Mouse (Mus musculus) forebrain, embryonic 16.5 days (tissue): Measurements from ENCODE around the gene Nanos2. TPM values are rescaled to one million over a fixed set of nuclear protein-coding genes. Genes with fewer than 3 reads are reported as not detected.

ENCODE experiments used
- ATAC-seq: fragments of 200-750 bp; cut with Nextera tagmentation; 2 replicates; pipeline ENCODE4 v1.8.0; 2017; ENCODE audit warnings: mild to moderate bottlenecking, moderate library complexity
- H3K27ac ChIP-seq: fragments of 300-500 bp; sonication (generic); 2 replicates; pipeline ENCODE4 v1.5.1; 2014; ENCODE audit warnings: low read length, control low read depth
- H3K27me3 ChIP-seq: fragments of 300-500 bp; sonication (generic); replicated peaks from 2 replicates; pipeline ENCODE4 v1.6.1; 2014; ENCODE audit warnings: low read length; ENCODE audit not compliant: control insufficient read depth, insufficient read depth
- H3K36me3 ChIP-seq: fragments of 300-500 bp; sonication (generic); 2 replicates; pipeline ENCODE4 v1.6.1; 2014; ENCODE audit not compliant: control insufficient read depth, insufficient read depth
- H3K4me1 ChIP-seq: fragments of 300-500 bp; sonication (generic); replicated peaks from 2 replicates; pipeline ENCODE4 v1.6.1; 2014; ENCODE audit warnings: low read length; ENCODE audit not compliant: control insufficient read depth, insufficient read depth
- H3K4me2 ChIP-seq: fragments of 300-500 bp; sonication (generic); 2 replicates; pipeline ENCODE4 v1.6.1; 2014; ENCODE audit warnings: mild to moderate bottlenecking, low read length, control low read depth
- H3K4me3 ChIP-seq: fragments of 300-500 bp; sonication (generic); replicated peaks from 2 replicates; pipeline ENCODE4 v1.5.1; 2014; ENCODE audit warnings: mild to moderate bottlenecking, low read length, control low read depth
- H3K9ac ChIP-seq: fragments of 300-500 bp; sonication (generic); replicated peaks from 2 replicates; pipeline ENCODE4 v1.6.1; 2014; ENCODE audit warnings: low read depth, low read length, control low read depth
- H3K9me3 ChIP-seq: fragments of 300-500 bp; sonication (generic); 2 replicates; pipeline ENCODE4 v1.6.1; 2016; ENCODE audit warnings: low read length; ENCODE audit not compliant: control insufficient read depth
- WGBS: fragments of 180-500 bp; shearing (Covaris S2); extraction: QIAGEN DNeasy Blood & Tissue Kit; methylation state at CpG from one replicate; pipeline ENCODE4 v1.1.7; 2014; 5-methylcytosine and 5-hydroxymethylcytosine counted together
- polyA plus RNA-seq: library from polyadenylated mRNA; unstranded; fragments of >200 nt; fragmentation: Nextera tagmentation; extraction: Ambion mirVana; gene quantifications from 2 replicates; pipeline ENCODE4 v1.2.1, GENCODE M21; 2015

The Nanos2 gene
- polyA plus RNA-seq, 1 experiment from 2014 or later = 0.91 TPM

DNA sequence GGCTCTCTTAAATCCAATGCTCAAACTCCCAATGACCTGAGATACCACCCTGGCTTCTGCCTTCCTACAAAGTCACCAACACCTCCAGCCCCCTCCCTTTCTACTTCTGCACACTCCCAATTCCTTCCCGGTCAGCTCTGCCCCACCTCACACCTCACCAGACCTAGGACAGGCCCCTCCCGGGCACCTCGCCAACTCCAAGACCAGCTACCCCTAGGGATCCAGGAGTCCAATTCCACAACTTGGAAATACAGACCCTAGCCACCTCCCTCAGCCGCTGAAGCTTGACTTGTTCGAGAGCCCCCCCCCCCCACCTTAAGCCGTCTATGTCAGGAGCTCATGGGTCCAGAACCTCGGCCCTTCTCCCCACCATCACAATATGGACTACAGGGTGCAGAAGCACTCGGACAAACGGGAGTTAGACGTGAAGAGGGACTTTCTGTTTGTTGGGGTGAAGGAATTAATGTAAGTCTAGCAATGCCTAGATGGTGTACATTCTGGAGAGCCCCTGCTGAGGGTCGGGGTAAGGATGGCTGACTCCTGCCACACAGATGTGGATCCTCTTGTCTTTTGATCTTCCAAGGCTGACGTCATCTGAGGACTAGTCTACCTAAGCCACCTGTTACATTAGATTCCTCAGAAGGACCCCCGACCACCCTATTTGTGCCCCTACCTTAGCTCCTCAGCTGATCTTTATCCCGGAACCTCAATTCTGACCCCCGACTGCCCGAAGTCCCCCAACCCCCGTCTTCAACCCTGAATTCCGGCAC is 35.2 kb downstream of the Nanos2 start:
- no peak overlapping the region for H3K4me3 ChIP-seq
- no peak overlapping the region for H3K9ac ChIP-seq
- WGBS = 58% methylated on average over 18 of the region's 18 CpGs
- peaks cover 36% of the 10 kb centered on the region for H3K27me3 ChIP-seq
- no peaks in the 10 kb centered on the region for H3K9me3 ChIP-seq
- H3K27ac ChIP-seq = no peak overlapping the region
- H3K36me3 ChIP-seq = no peaks in the 10 kb centered on the region
- H3K4me2 ChIP-seq = no peak overlapping the region
- no peak for ATAC-seq
- H3K4me1 ChIP-seq = peaks cover 13% of the 10 kb centered on the region

DNA sequence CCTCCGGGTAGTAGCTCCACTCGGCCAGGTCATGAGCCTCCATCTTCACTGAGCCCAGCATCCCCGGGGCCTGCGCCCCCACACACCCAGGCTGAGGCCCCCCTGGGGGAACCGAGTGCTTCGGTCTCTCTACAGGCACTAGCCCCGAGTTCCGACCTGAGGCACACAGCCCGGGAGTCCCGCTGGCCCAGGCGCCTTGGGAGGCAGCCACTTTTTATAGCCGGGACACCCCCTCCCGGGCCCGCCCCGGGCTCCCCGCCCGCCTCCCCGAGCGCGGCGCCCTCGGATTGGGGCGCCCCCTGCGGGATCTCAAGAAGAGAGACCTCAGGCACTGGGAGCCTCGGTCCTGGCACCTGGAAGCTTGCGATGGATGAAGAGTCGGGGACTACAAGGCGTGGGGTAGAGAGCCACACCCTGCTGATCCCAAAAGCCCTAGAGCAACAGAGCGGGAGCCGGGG is 36.2 kb downstream of the Nanos2 start, which contains the start of gene Foxa3:
TSS of gene Foxa3 (minus strand) at position 182 of the 458 bp plus-strand sequence.
- Histone ChIP-seq H3K4me1 (peaks cover 13% of the 10 kb centered on the region), H3K4me3 (peak within 1 kb of the TSS; percentile 79), H3K4me2 (peak within 1 kb of the TSS; percentile 80), H3K9me3 (no peaks in the 10 kb centered on the region), H3K27me3 (peaks cover 34% of the 10 kb centered on the region), H3K9ac (peak within 1 kb of the TSS; percentile 89), H3K27ac (no peak within 1 kb of the TSS; the same call in 1 of the 2 replicates), H3K36me3 (no peaks in the 10 kb centered on the region)
- 3% methylated on average over 30 of the region's 30 CpGs for WGBS
- ATAC-seq = peak; percentile 3; the same call in 1 of the 2 replicates

DNA sequence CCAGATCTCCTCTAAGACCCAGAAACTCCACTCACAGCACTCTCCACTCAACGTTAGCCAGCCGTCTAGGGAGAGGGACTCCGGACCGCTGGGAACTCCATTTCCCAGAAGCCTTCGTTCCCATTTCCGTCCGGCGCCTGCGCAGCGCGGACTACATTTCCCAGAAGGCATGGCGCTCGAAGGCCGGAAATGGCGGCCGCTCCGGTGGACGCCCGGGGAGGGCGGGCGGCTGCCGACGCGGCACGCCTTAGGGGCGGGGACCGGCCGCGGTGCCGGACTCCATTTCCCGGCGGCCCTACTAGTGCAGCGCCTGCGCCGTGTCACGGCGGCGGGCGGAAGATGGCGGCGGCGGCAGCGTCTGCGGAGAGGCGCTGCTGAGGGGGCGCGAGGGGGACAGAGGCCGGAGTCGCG is 36.9 kb downstream of the Nanos2 start, which contains the start of gene Sympk:
TSS of gene Sympk (plus strand) at position 282 of the 411 bp plus-strand sequence.
- no peaks in the 10 kb centered on the region for H3K36me3 ChIP-seq
- H3K27me3 ChIP-seq = peaks cover 34% of the 10 kb centered on the region
- no peaks in the 10 kb centered on the region for H3K9me3 ChIP-seq
- H3K27ac ChIP-seq = no peak within 1 kb of the TSS; the same call in 1 of the 2 replicates
- under 1% methylated on average over 46 of the region's 50 CpGs for WGBS
- peak; percentile 98 for ATAC-seq
- H3K4me1 ChIP-seq = peaks cover 13% of the 10 kb centered on the region
- H3K4me3 ChIP-seq = peak within 1 kb of the TSS; percentile 79
- peak within 1 kb of the TSS; percentile 80 for H3K4me2 ChIP-seq
- H3K9ac ChIP-seq = peak within 1 kb of the TSS; percentile 89

DNA sequence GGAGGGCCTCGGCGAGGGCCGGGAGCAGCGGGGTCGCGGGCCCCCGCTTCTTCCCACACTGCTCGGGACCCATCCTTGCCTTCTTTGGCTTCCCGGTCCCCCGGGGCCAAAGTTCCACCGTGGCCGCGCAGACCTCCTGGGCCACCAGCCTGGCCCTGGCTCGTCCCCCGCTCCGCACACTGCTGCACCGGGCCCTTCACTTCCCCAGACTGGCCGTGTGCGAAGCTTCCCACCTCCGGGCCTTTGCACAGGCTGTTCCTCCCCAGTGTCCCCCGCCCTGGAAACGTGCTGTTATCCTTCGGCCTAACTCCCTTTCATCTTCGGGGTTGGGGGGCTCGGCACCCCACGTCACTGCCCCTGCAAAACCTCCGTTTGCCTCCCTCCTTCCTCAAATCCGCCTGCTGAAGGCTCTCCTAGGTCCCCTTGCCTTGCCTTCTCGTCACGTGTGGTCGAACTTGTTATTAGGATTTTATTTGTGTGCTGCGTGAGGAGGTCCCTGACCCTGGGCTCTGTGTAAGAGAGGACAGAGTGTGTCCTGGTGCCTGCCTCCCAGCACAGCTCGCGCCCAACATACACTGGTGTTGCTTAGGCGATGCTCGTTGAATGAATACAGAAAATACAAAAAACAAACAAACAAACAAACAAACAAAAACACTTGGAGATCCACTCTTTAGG is 37.5 kb downstream of the Nanos2 start:
- H3K4me2 ChIP-seq = peak overlapping the region; percentile 80
- H3K27ac ChIP-seq = no peak overlapping the region; the same call in 1 of the 2 replicates
- H3K9me3 ChIP-seq = no peaks in the 10 kb centered on the region
- H3K9ac ChIP-seq = peak overlapping the region; percentile 89
- 2% methylated on average over 31 of the region's 36 CpGs for WGBS
- H3K4me1 ChIP-seq = peaks cover 13% of the 10 kb centered on the region
- peak overlapping the region; percentile 79 for H3K4me3 ChIP-seq
- ATAC-seq = peak; percentile 43
- H3K27me3 ChIP-seq = peaks cover 34% of the 10 kb centered on the region
- H3K36me3 ChIP-seq = peaks cover 4% of the 10 kb centered on the region

DNA sequence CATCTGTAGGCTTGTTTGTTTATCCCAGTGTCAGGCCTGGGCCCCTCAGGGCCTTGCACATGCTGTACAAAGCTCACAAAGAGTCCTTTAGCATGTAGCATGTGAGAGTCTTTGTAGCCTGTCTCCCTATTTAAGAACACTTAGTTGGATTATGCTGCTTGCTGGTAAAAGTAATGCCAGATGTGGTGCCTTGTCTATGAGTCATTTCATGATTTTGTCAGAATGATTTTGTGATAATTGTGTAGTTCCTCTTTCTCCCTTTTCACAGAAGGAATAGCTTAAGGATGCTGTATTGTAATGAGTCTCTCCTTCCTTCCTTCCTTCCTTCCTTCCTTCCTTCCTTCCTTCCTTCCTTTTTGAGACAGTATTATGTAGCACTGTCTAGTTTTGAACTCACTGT is 40.9 kb downstream of the Nanos2 start:
- no peaks in the 10 kb centered on the region for H3K9me3 ChIP-seq
- H3K27ac ChIP-seq = no peak overlapping the region
- peaks cover 19% of the 10 kb centered on the region for H3K36me3 ChIP-seq
- H3K27me3 ChIP-seq = peaks cover 7% of the 10 kb centered on the region
- no peak for ATAC-seq
- peaks cover 13% of the 10 kb centered on the region for H3K4me1 ChIP-seq
- no peak overlapping the region for H3K4me2 ChIP-seq
- no peak overlapping the region for H3K4me3 ChIP-seq
- H3K9ac ChIP-seq = no peak overlapping the region

DNA sequence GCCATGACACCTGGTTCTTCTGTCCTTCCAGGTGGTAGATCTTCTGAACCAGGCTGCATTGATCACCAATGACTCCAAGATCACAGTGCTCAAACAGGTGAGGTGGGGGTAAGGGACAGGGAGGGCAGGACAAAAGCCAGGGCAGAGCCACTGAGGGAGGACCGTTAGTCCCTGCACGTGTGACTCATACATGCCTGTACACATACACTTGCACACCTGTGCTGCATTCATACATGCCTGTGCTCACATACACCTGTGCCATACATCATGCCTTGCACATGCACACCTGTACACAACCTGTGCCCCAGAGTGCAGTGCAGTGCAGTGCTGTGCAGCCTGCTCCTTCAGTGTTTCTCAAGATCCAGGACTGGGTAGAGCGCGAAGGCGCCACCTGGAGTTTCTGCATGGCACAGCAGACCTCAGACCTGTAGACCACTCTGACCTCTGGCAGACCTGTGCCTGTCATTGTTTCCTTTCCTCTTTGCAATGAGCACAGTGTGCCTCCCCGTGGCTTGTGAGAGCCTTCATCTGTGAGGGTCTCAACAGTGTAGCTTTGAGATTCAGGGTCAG is 42.0 kb downstream of the Nanos2 start:
- Histone ChIP-seq H3K4me1 (peaks cover 11% of the 10 kb centered on the region), H3K9me3 (no peaks in the 10 kb centered on the region), H3K36me3 (peaks cover 24% of the 10 kb centered on the region), H3K9ac (no peak overlapping the region), H3K4me2 (no peak overlapping the region), H3K4me3 (no peak overlapping the region), H3K27me3 (no peaks in the 10 kb centered on the region), H3K27ac (no peak overlapping the region)
- WGBS = 54% methylated on average over 6 of the region's 6 CpGs
- ATAC-seq = no peak; the same call in 1 of the 2 replicates

DNA sequence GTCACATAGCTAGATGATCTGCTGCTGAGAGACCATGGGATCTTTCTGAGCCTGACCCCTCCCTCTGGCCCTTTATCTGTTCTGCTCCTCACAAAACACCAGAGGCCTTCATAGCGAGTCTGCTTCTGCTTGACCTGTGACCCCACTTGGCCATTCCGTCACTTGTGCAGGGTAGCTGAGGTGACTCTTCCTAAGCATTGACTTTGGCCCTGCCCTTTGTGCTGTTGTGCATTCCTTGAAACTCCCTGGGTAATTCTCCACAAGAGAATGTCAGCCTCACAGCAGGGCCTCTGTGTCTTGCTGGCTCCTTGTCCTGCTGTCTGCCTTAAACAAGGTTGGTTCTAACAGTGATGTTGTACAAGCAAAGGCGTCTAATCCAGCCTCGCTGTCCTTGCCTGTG is 44.4 kb downstream of the Nanos2 start:
- Histone ChIP-seq H3K27me3 (no peaks in the 10 kb centered on the region), H3K36me3 (peaks cover 32% of the 10 kb centered on the region), H3K4me3 (no peak overlapping the region), H3K4me2 (no peak overlapping the region), H3K9me3 (no peaks in the 10 kb centered on the region), H3K9ac (no peak overlapping the region), H3K27ac (no peak overlapping the region), H3K4me1 (peaks cover 2% of the 10 kb centered on the region)
- WGBS = 71% methylated on average over 4 of the region's 4 CpGs
- ATAC-seq = no peak
